Mouse (Mus musculus): Measurements from ENCODE around the gene Tram2. TPM values are rescaled to one million over a fixed set of nuclear protein-coding genes. Genes with fewer than 3 reads are reported as not detected.

Tram2 gene
- polyA plus RNA-seq, 1 experiment from 2014 or later, result 8.6 TPM

GRCm38 (mm10) chr1:20986378-20987056, 92.5 kb downstream of the Tram2 start:
- Histone ChIP-seq H3K9ac (replicated peaks; ENCODE audit: low read length) (no peak overlapping the region), H3K36me3 (ENCODE audit: insufficient read depth, low read length) (no peaks in the 10 kb centered on the region), H3K9me3 (ENCODE audit: low read length) (no peaks in the 10 kb centered on the region), H3K27ac (ENCODE audit: low read length) (no peak overlapping the region), H3K4me1 (ENCODE audit: insufficient read depth, low read length) (no peaks in the 10 kb centered on the region), H3K4me3 (ENCODE audit: low read length) (no peak overlapping the region), H3K4me2 (replicated peaks; ENCODE audit: low read depth, low read length) (no peak overlapping the region), H3K27me3 (ENCODE audit: insufficient read depth, low read length) (no peaks in the 10 kb centered on the region)
- 73% methylated on average over 10 of the region's 10 CpGs for WGBS
- ATAC-seq (ENCODE audit: low FRiP score, low TSS enrichment), result no peak

- H3K9ac ChIP-seq (replicated peaks; ENCODE audit: low read length), result no peak overlapping the region
- no peak overlapping the region for H3K4me3 ChIP-seq (ENCODE audit: low read length)
- H3K4me1 ChIP-seq (ENCODE audit: insufficient read depth, low read length), result no peaks in the 10 kb centered on the region
- H3K9me3 ChIP-seq (ENCODE audit: low read length), result no peaks in the 10 kb centered on the region
- no peak overlapping the region for H3K27ac ChIP-seq (ENCODE audit: low read length)
- H3K27me3 ChIP-seq (ENCODE audit: insufficient read depth, low read length), result no peaks in the 10 kb centered on the region
- ATAC-seq (ENCODE audit: low FRiP score, low TSS enrichment), result no peak
- no peaks in the 10 kb centered on the region for H3K36me3 ChIP-seq (ENCODE audit: insufficient read depth, low read length)
- H3K4me2 ChIP-seq (replicated peaks; ENCODE audit: low read depth, low read length), result no peak overlapping the region
- WGBS, result 80% methylated on average over 4 of the region's 4 CpGs
Measured at GRCm38 (mm10) chr1:20984582-20984981, 94.4 kb downstream of the Tram2 start.

GRCm38 (mm10) chr1:20984103-20984502, 94.9 kb downstream of the Tram2 start:
- Histone ChIP-seq H3K9me3 (ENCODE audit: low read length) (no peaks in the 10 kb centered on the region), H3K27me3 (ENCODE audit: insufficient read depth, low read length) (no peaks in the 10 kb centered on the region), H3K4me3 (ENCODE audit: low read length) (no peak overlapping the region), H3K4me2 (replicated peaks; ENCODE audit: low read depth, low read length) (no peak overlapping the region), H3K36me3 (ENCODE audit: insufficient read depth, low read length) (no peaks in the 10 kb centered on the region), H3K27ac (ENCODE audit: low read length) (no peak overlapping the region), H3K9ac (replicated peaks; ENCODE audit: low read length) (no peak overlapping the region), H3K4me1 (ENCODE audit: insufficient read depth, low read length) (no peaks in the 10 kb centered on the region)
- no peak for ATAC-seq (ENCODE audit: low FRiP score, low TSS enrichment)
- WGBS, result 72% methylated on average over 2 of the region's 2 CpGs

DNA sequence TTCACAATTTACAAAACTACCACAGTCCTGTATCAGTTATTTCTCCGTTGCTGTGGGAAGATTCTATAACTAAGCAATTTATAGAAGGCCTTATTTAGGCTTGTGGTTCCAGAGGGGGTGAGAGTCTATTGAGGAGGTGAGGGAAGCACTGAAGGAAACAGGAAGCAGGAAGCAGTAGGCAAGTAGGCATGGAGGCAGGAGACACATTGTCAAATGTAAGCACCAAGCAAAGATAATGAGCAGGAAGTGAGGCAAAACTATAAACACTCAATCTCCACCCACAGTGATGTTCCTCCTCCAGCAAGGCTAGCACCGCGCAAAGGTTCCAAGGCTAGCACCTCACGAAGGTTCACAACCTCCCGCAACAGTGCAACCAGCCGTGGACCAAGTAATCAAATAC, 97.3 kb downstream of the Tram2 start:
- Histone ChIP-seq H3K4me2 (replicated peaks; ENCODE audit: low read depth, low read length) (no peak overlapping the region), H3K4me3 (ENCODE audit: low read length) (no peak overlapping the region), H3K9ac (replicated peaks; ENCODE audit: low read length) (no peak overlapping the region), H3K36me3 (ENCODE audit: insufficient read depth, low read length) (no peaks in the 10 kb centered on the region), H3K27ac (ENCODE audit: low read length) (no peak overlapping the region), H3K4me1 (ENCODE audit: insufficient read depth, low read length) (no peaks in the 10 kb centered on the region), H3K27me3 (ENCODE audit: insufficient read depth, low read length) (no peaks in the 10 kb centered on the region), H3K9me3 (ENCODE audit: low read length) (no peaks in the 10 kb centered on the region)
- WGBS, result 90% methylated on average over 6 of the region's 6 CpGs
- ATAC-seq (ENCODE audit: low FRiP score, low TSS enrichment), result no peak

- H3K9me3 ChIP-seq (ENCODE audit: low read length), result no peaks in the 10 kb centered on the region
- no peak overlapping the region for H3K4me2 ChIP-seq (replicated peaks; ENCODE audit: low read depth, low read length)
- no peak overlapping the region for H3K4me3 ChIP-seq (ENCODE audit: low read length)
- WGBS, result 71% methylated on average over 1 of the region's 1 CpGs
- H3K36me3 ChIP-seq (ENCODE audit: insufficient read depth, low read length), result no peaks in the 10 kb centered on the region
- H3K4me1 ChIP-seq (ENCODE audit: insufficient read depth, low read length), result no peaks in the 10 kb centered on the region
- no peak overlapping the region for H3K27ac ChIP-seq (ENCODE audit: low read length)
- no peak for ATAC-seq (ENCODE audit: low FRiP score, low TSS enrichment)
- no peaks in the 10 kb centered on the region for H3K27me3 ChIP-seq (ENCODE audit: insufficient read depth, low read length)
- no peak overlapping the region for H3K9ac ChIP-seq (replicated peaks; ENCODE audit: low read length)
Measured at GRCm38 (mm10) chr1:20980553-20980952, 98.5 kb downstream of the Tram2 start.

DNA sequence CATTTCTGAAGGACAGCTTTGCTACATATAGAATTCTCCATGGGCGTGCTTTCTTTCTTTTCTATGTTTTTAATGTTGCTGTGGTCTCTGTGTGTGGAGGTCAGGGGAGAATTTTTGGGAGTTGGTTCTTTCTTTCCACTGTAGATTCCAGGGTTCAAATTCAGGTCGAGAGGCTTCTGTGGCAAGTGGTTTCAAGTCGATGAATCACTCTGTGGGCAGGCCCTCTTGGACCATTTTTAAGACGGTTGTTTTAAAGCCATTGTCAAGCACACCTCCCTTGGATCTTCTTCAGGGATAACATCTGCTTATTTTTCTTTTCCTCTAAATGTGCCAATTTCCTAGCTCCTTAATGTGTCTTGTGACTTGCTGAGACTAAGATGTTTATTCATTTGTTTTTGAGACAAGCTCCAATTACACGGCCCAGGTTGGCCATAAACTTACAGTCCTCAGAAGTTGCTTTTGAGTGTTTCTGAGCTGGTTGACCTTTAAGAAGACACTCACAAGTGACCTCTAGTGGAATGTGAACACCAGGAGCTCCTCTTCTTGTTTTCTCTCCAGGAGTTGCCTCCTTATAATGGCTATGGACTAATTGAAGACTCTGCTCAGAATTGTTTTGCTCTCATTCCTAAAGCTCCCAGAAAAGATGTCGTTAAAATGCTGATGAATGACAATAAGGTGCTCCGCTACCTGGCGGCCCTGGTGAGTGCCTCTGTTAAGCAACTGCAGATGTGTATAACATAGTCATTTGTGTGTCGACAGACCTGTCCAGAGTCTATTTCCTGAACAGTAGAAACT, 104.5 kb downstream of the Tram2 start:
- H3K9ac ChIP-seq (replicated peaks; ENCODE audit: low read length), result no peak overlapping the region
- 47% methylated on average over 9 of the region's 9 CpGs for WGBS
- H3K4me1 ChIP-seq (ENCODE audit: insufficient read depth, low read length), result no peaks in the 10 kb centered on the region
- no peaks in the 10 kb centered on the region for H3K27me3 ChIP-seq (ENCODE audit: insufficient read depth, low read length)
- H3K9me3 ChIP-seq (ENCODE audit: low read length), result no peaks in the 10 kb centered on the region
- no peaks in the 10 kb centered on the region for H3K36me3 ChIP-seq (ENCODE audit: insufficient read depth, low read length)
- no peak overlapping the region for H3K27ac ChIP-seq (ENCODE audit: low read length)
- H3K4me2 ChIP-seq (replicated peaks; ENCODE audit: low read depth, low read length), result no peak overlapping the region
- no peak for ATAC-seq (ENCODE audit: low FRiP score, low TSS enrichment)
- no peak overlapping the region for H3K4me3 ChIP-seq (ENCODE audit: low read length)

DNA sequence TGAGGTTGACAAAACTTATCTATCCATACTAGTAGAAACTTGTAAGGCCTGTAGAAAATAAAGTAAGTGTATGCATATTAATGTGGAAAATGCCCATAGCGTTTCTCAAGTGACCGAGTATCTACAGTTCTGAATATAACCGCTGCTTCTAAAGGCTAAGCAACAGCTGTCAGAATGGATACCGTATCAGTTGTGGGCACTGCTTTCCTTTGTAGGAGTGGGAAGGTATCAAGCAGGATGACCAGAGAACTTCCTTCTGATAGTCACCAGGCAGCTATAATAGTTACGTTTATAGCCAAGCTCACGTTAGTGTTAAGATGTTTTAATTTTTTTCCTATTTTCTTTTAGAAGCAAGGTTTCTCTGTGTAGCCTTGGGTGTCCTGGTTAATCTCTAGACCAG, 105.6 kb downstream of the Tram2 start:
- Histone ChIP-seq H3K27ac (ENCODE audit: low read length) (no peak overlapping the region), H3K36me3 (ENCODE audit: insufficient read depth, low read length) (no peaks in the 10 kb centered on the region)

DNA sequence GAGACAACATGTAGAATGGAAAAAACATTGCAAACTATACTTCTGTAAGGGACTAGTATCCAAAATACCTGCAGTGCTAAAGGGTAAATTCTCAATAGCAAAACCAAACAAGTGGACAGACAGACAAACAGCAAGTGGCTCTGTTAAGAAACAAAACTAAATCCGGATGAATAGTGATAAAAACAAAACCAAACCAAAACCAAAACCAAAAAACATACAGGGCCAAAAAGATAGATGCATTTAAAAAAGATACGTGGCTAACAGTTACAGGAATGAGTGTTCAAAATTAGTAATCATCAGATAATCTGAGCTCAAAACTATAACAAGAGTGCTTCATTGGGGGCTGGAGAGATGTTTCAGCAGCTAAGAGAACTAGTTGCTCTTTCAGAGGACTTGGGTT, 109.4 kb downstream of the Tram2 start:
- H3K9me3 ChIP-seq (ENCODE audit: low read length), result no peaks in the 10 kb centered on the region
- H3K27ac ChIP-seq (ENCODE audit: low read length), result no peak overlapping the region
- no peak for ATAC-seq (ENCODE audit: low FRiP score, low TSS enrichment)
- no peaks in the 10 kb centered on the region for H3K27me3 ChIP-seq (ENCODE audit: insufficient read depth, low read length)
- H3K9ac ChIP-seq (replicated peaks; ENCODE audit: low read length), result no peak overlapping the region
- no peaks in the 10 kb centered on the region for H3K36me3 ChIP-seq (ENCODE audit: insufficient read depth, low read length)
- no peak overlapping the region for H3K4me2 ChIP-seq (replicated peaks; ENCODE audit: low read depth, low read length)
- no peak overlapping the region for H3K4me3 ChIP-seq (ENCODE audit: low read length)
- no peaks in the 10 kb centered on the region for H3K4me1 ChIP-seq (ENCODE audit: insufficient read depth, low read length)
- 94% methylated on average over 2 of the region's 2 CpGs for WGBS

More for the DNA sequence above, 105.6 kb downstream of the Tram2 start:
- no peaks in the 10 kb centered on the region for H3K27me3 ChIP-seq (ENCODE audit: insufficient read depth, low read length)
- 94% methylated on average over 6 of the region's 6 CpGs for WGBS
- no peak for ATAC-seq (ENCODE audit: low FRiP score, low TSS enrichment)
- H3K4me1 ChIP-seq (ENCODE audit: insufficient read depth, low read length), result no peaks in the 10 kb centered on the region
- H3K4me2 ChIP-seq (replicated peaks; ENCODE audit: low read depth, low read length), result no peak overlapping the region
- H3K9ac ChIP-seq (replicated peaks; ENCODE audit: low read length), result no peak overlapping the region
- H3K9me3 ChIP-seq (ENCODE audit: low read length), result no peaks in the 10 kb centered on the region
- H3K4me3 ChIP-seq (ENCODE audit: low read length), result no peak overlapping the region

- WGBS, result 82% methylated on average over 3 of the region's 3 CpGs
- Histone ChIP-seq H3K4me1 (ENCODE audit: insufficient read depth, low read length) (peaks cover 12% of the 10 kb centered on the region), H3K9ac (replicated peaks; ENCODE audit: low read length) (no peak overlapping the region), H3K27ac (ENCODE audit: low read length) (no peak overlapping the region), H3K9me3 (ENCODE audit: low read length) (no peaks in the 10 kb centered on the region), H3K4me2 (replicated peaks; ENCODE audit: low read depth, low read length) (no peak overlapping the region), H3K36me3 (ENCODE audit: insufficient read depth, low read length) (no peaks in the 10 kb centered on the region), H3K4me3 (ENCODE audit: low read length) (no peak overlapping the region), H3K27me3 (ENCODE audit: insufficient read depth, low read length) (no peaks in the 10 kb centered on the region)
- ATAC-seq (ENCODE audit: low FRiP score, low TSS enrichment), result no peak
Measured at GRCm38 (mm10) chr1:20954876-20955275, 124.2 kb downstream of the Tram2 start.

DNA sequence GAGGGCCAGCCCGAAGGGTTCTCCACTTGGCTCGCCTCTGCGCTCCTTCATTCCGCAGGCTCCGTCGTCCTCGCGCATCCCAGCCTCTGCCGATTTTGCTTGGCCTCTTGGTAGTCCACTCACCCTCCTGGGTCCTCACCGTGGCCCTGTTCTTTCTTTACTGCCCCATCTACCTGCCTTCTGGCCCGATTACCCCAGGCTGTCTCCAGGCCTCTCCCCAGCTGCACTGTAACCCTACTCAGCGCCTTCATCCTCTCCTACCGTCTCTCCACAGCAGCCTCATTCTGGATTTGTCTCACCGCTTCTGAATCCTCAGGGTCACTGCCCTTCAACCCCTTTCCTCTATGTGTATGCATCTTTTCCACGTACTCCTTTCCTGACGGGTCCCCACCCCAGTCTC, 127.2 kb downstream of the Tram2 start:
- Histone ChIP-seq H3K27me3 (ENCODE audit: insufficient read depth, low read length) (no peaks in the 10 kb centered on the region), H3K36me3 (ENCODE audit: insufficient read depth, low read length) (no peaks in the 10 kb centered on the region), H3K9ac (replicated peaks; ENCODE audit: low read length) (peak overlapping the region; percentile 53), H3K9me3 (ENCODE audit: low read length) (no peaks in the 10 kb centered on the region), H3K4me3 (ENCODE audit: low read length) (peak overlapping the region; percentile 56), H3K4me2 (replicated peaks; ENCODE audit: low read depth, low read length) (peak overlapping the region; percentile 72), H3K27ac (ENCODE audit: low read length) (no peak overlapping the region), H3K4me1 (ENCODE audit: insufficient read depth, low read length) (peaks cover 12% of the 10 kb centered on the region)
- peak; percentile 72; the same call in 1 of the 2 replicates for ATAC-seq (ENCODE audit: low FRiP score, low TSS enrichment)
- 5% methylated on average over 16 of the region's 16 CpGs for WGBS

Data from kidney, embryonic 16.5 days (tissue).